Mouse (Mus musculus) lung, embryonic 16.5 days (tissue): ENCODE measurements around the gene Zfp385a. TPM values are rescaled to one million over a fixed set of nuclear protein-coding genes. Genes with fewer than 3 reads are reported as not detected.
A peak's percentile ranks its signal among the peaks of the same experiment; 100 is the strongest.

ENCODE experiments used
- ATAC-seq: fragments of 200-750 bp; cut with Nextera tagmentation; 2 replicates; pipeline ENCODE4 v1.8.0; 2017; ENCODE audit warnings: low read depth, mild to moderate bottlenecking, moderate library complexity
- H3K27ac ChIP-seq: fragments of 300-500 bp; sonication (generic); 2 replicates; pipeline ENCODE4 v1.5.1; 2014; ENCODE audit warnings: mild to moderate bottlenecking, control low read depth, low read length
- H3K27me3 ChIP-seq: fragments of 300-500 bp; sonication (generic); 2 replicates; pipeline ENCODE4 v1.6.1; 2014; ENCODE audit warnings: low read depth, low read length, mixed read lengths; ENCODE audit not compliant: control insufficient read depth, insufficient read depth
- H3K36me3 ChIP-seq: fragments of 300-500 bp; sonication (generic); 2 replicates; pipeline ENCODE4 v1.6.1; 2014; ENCODE audit warnings: low read length; ENCODE audit not compliant: control insufficient read depth, insufficient read depth
- H3K4me1 ChIP-seq: fragments of 300-500 bp; sonication (generic); replicated peaks from 2 replicates; pipeline ENCODE4 v1.6.1; 2014; ENCODE audit warnings: low read length, mixed read lengths; ENCODE audit not compliant: control insufficient read depth, insufficient read depth
- H3K4me2 ChIP-seq: fragments of 300-500 bp; sonication (generic); 2 replicates; pipeline ENCODE4 v1.6.1; 2014; ENCODE audit warnings: low read depth, low read length, control low read depth
- H3K4me3 ChIP-seq: fragments of 300-500 bp; sonication (generic); 2 replicates; pipeline ENCODE4 v1.5.1; 2014; ENCODE audit warnings: mild to moderate bottlenecking, low read length, control low read depth
- H3K9ac ChIP-seq: fragments of 300-500 bp; sonication (generic); 2 replicates; pipeline ENCODE4 v1.6.1; 2014; ENCODE audit warnings: low read length, control low read depth
- H3K9me3 ChIP-seq: fragments of 300-500 bp; sonication (generic); 2 replicates; pipeline ENCODE4 v1.6.1; 2016; ENCODE audit warnings: low read length; ENCODE audit not compliant: control insufficient read depth
- WGBS: fragments of 180-500 bp; shearing (Covaris S2); extraction: QIAGEN DNeasy Blood & Tissue Kit; methylation state at CpG from one replicate; pipeline ENCODE4 v1.1.7; 2014; 5-methylcytosine and 5-hydroxymethylcytosine counted together
- polyA plus RNA-seq: library from polyadenylated mRNA; unstranded; fragments of >200 nt; fragmentation: Nextera tagmentation; extraction: Ambion mirVana; gene quantifications from 2 replicates; pipeline ENCODE4 v1.2.1, GENCODE M21; 2015

Zfp385a gene
- polyA plus RNA-seq, 1 experiment from 2014 or later: 8.6 TPM

- Histone ChIP-seq H3K27ac (peak overlapping the region; percentile 62), H3K36me3 (peaks cover 9% of the 10 kb centered on the region), H3K9me3 (no peaks in the 10 kb centered on the region), H3K4me3 (no peak overlapping the region), H3K9ac (no peak overlapping the region), H3K4me1 (peaks cover 19% of the 10 kb centered on the region), H3K4me2 (no peak overlapping the region), H3K27me3 (no peaks in the 10 kb centered on the region)
- peak; percentile 53 for ATAC-seq
- WGBS: 29% methylated on average over 4 of the region's 4 CpGs
Observed at GRCm38 (mm10) chr15:103358278-103359121, 18.6 kb upstream of the Zfp385a start.

GRCm38 (mm10) chr15:103357817-103358216, 17.9 kb upstream of the Zfp385a start:
- ATAC-seq: no peak
- H3K4me2 ChIP-seq: no peak overlapping the region
- peak overlapping the region; percentile 62 for H3K27ac ChIP-seq
- peaks cover 19% of the 10 kb centered on the region for H3K4me1 ChIP-seq
- no peak overlapping the region for H3K9ac ChIP-seq
- no peak overlapping the region for H3K4me3 ChIP-seq
- WGBS: 71% methylated on average over 4 of the region's 4 CpGs
- H3K27me3 ChIP-seq: no peaks in the 10 kb centered on the region
- no peaks in the 10 kb centered on the region for H3K9me3 ChIP-seq
- peaks cover 9% of the 10 kb centered on the region for H3K36me3 ChIP-seq

- H3K36me3 ChIP-seq: peaks cover 21% of the 10 kb centered on the region
- H3K4me2 ChIP-seq: no peak overlapping the region
- WGBS: 64% methylated on average over 4 of the region's 4 CpGs
- ATAC-seq: no peak
- no peak overlapping the region for H3K9ac ChIP-seq
- H3K27ac ChIP-seq: no peak overlapping the region
- H3K27me3 ChIP-seq: no peaks in the 10 kb centered on the region
- H3K4me3 ChIP-seq: no peak overlapping the region
- H3K4me1 ChIP-seq: peaks cover 16% of the 10 kb centered on the region
- H3K9me3 ChIP-seq: no peaks in the 10 kb centered on the region
Observed at GRCm38 (mm10) chr15:103356130-103356529, 16.2 kb upstream of the Zfp385a start.

- Histone ChIP-seq H3K4me3 (no peak overlapping the region), H3K9me3 (no peaks in the 10 kb centered on the region), H3K4me2 (no peak overlapping the region), H3K36me3 (peaks cover 24% of the 10 kb centered on the region), H3K9ac (no peak overlapping the region), H3K27me3 (no peaks in the 10 kb centered on the region), H3K27ac (no peak overlapping the region), H3K4me1 (peaks cover 16% of the 10 kb centered on the region)
- ATAC-seq: no peak
- WGBS: 66% methylated on average over 4 of the region's 4 CpGs
Observed at GRCm38 (mm10) chr15:103355420-103355819, 15.5 kb upstream of the Zfp385a start.

GRCm38 (mm10) chr15:103354690-103355089, 14.8 kb upstream of the Zfp385a start:
- no peak overlapping the region for H3K27ac ChIP-seq
- no peak overlapping the region for H3K4me3 ChIP-seq
- no peak overlapping the region for H3K4me2 ChIP-seq
- no peak for ATAC-seq
- H3K27me3 ChIP-seq: no peaks in the 10 kb centered on the region
- peaks cover 28% of the 10 kb centered on the region for H3K36me3 ChIP-seq
- peaks cover 11% of the 10 kb centered on the region for H3K4me1 ChIP-seq
- WGBS: 86% methylated on average over 2 of the region's 2 CpGs
- H3K9ac ChIP-seq: no peak overlapping the region
- H3K9me3 ChIP-seq: no peaks in the 10 kb centered on the region

GRCm38 (mm10) chr15:103353511-103354256, 13.8 kb upstream of the Zfp385a start:
- Histone ChIP-seq H3K27me3 (no peaks in the 10 kb centered on the region), H3K36me3 (peaks cover 29% of the 10 kb centered on the region), H3K4me3 (no peak overlapping the region), H3K9me3 (no peaks in the 10 kb centered on the region), H3K9ac (no peak overlapping the region), H3K27ac (no peak overlapping the region), H3K4me2 (no peak overlapping the region), H3K4me1 (peaks cover 3% of the 10 kb centered on the region; the same call in 1 of the 2 replicates)
- no peak for ATAC-seq
- 87% methylated on average over 11 of the region's 11 CpGs for WGBS

- peaks cover 33% of the 10 kb centered on the region for H3K36me3 ChIP-seq
- no peaks in the 10 kb centered on the region for H3K27me3 ChIP-seq
- H3K4me3 ChIP-seq: no peak overlapping the region
- no peak overlapping the region for H3K9ac ChIP-seq
- no peak overlapping the region for H3K4me2 ChIP-seq
- H3K9me3 ChIP-seq: no peaks in the 10 kb centered on the region
- no peak for ATAC-seq
- WGBS: 39% methylated on average over 4 of the region's 4 CpGs
- H3K4me1 ChIP-seq: no peaks in the 10 kb centered on the region
- H3K27ac ChIP-seq: no peak overlapping the region
Observed at GRCm38 (mm10) chr15:103352856-103353255, 13.0 kb upstream of the Zfp385a start.

- no peaks in the 10 kb centered on the region for H3K4me1 ChIP-seq
- H3K9me3 ChIP-seq: no peaks in the 10 kb centered on the region
- ATAC-seq: no peak
- 9% methylated on average over 2 of the region's 2 CpGs for WGBS
- no peak overlapping the region for H3K9ac ChIP-seq
- H3K27ac ChIP-seq: no peak overlapping the region
- H3K27me3 ChIP-seq: peaks cover under 1% of the 10 kb centered on the region; the same call in 1 of the 2 replicates
- peaks cover 37% of the 10 kb centered on the region for H3K36me3 ChIP-seq
- no peak overlapping the region for H3K4me3 ChIP-seq
- H3K4me2 ChIP-seq: no peak overlapping the region
Observed at GRCm38 (mm10) chr15:103347275-103347684, 7.4 kb upstream of the Zfp385a start.

- Histone ChIP-seq H3K9ac (no peak overlapping the region), H3K4me3 (no peak overlapping the region), H3K27ac (no peak overlapping the region), H3K9me3 (no peaks in the 10 kb centered on the region), H3K27me3 (peaks cover 13% of the 10 kb centered on the region; the same call in 1 of the 2 replicates), H3K4me2 (no peak overlapping the region), H3K4me1 (no peaks in the 10 kb centered on the region), H3K36me3 (peaks cover 25% of the 10 kb centered on the region)
- 85% methylated on average over 6 of the region's 6 CpGs for whole genome bisulfite sequencing
- ATAC-seq: no peak
Observed at GRCm38 (mm10) chr15:103345789-103346188, 5.9 kb upstream of the Zfp385a start.
